Mouse (Mus musculus): ENCODE measurements around the gene Yjefn3.

Gene Yjefn3

GRCm38 (mm10) chr8:69880841-69881240 is 21.7 kb downstream of the Yjefn3 start:
- DNase-seq (ENCODE audit: low read depth): no peak

- no peak for DNase-seq (ENCODE audit: low read depth)
These were observed 22.8 kb downstream of the Yjefn3 start for GRCm38 (mm10) chr8:69879678-69880077.

GRCm38 (mm10) chr8:69877992-69878391 is 24.5 kb downstream of the Yjefn3 start:
- no peak for DNase-seq (ENCODE audit: low read depth)

- no peak for DNase-seq (ENCODE audit: low read depth)
These were observed 25.1 kb downstream of the Yjefn3 start for GRCm38 (mm10) chr8:69877396-69877795.

- no peak for DNase-seq (ENCODE audit: low read depth)
These were observed 25.5 kb downstream of the Yjefn3 start for GRCm38 (mm10) chr8:69876967-69877366.

GRCm38 (mm10) chr8:69876097-69876496 is 26.4 kb downstream of the Yjefn3 start:
- DNase-seq (ENCODE audit: low read depth): peak; percentile 58

- DNase-seq (ENCODE audit: low read depth): peak; percentile 48
These were observed 27.9 kb downstream of the Yjefn3 start for GRCm38 (mm10) chr8:69874654-69875053.

GRCm38 (mm10) chr8:69874155-69874554 is 28.4 kb downstream of the Yjefn3 start:
- peak; percentile 85 for DNase-seq (ENCODE audit: low read depth)

GRCm38 (mm10) chr8:69870907-69871306 is 31.6 kb downstream of the Yjefn3 start:
- DNase-seq (ENCODE audit: low read depth): no peak

- no peak for DNase-seq (ENCODE audit: low read depth)
These were observed 32.3 kb downstream of the Yjefn3 start for GRCm38 (mm10) chr8:69870003-69870765.

- DNase-seq (ENCODE audit: low read depth): peak; percentile 41
These were observed 34.7 kb downstream of the Yjefn3 start for GRCm38 (mm10) chr8:69867696-69868326.

GRCm38 (mm10) chr8:69864180-69864579 is 38.3 kb downstream of the Yjefn3 start:
- DNase-seq (ENCODE audit: low read depth): no peak

GRCm38 (mm10) chr8:69863387-69864020 is 39.0 kb downstream of the Yjefn3 start:
- no peak for DNase-seq (ENCODE audit: low read depth)

- DNase-seq (ENCODE audit: low read depth): no peak
These were observed 41.3 kb downstream of the Yjefn3 start for GRCm38 (mm10) chr8:69861251-69861650.

- peak; percentile 21 for DNase-seq (ENCODE audit: low read depth)
These were observed 41.7 kb downstream of the Yjefn3 start for GRCm38 (mm10) chr8:69860807-69861206.

GRCm38 (mm10) chr8:69853869-69854268 is 48.6 kb downstream of the Yjefn3 start:
- no peak for DNase-seq (ENCODE audit: low read depth)

- DNase-seq (ENCODE audit: low read depth): peak; percentile 62
These were observed 51.5 kb downstream of the Yjefn3 start for GRCm38 (mm10) chr8:69850926-69851506.

- DNase-seq (ENCODE audit: low read depth): no peak
These were observed 52.6 kb downstream of the Yjefn3 start for GRCm38 (mm10) chr8:69849899-69850298.

- DNase-seq (ENCODE audit: low read depth): peak; percentile 91
These were observed 53.6 kb downstream of the Yjefn3 start for GRCm38 (mm10) chr8:69848951-69849350.

- no peak for DNase-seq (ENCODE audit: low read depth)
These were observed 55.1 kb downstream of the Yjefn3 start for GRCm38 (mm10) chr8:69847167-69848065.

Data from NIH3T3 (cell line).